Mouse (Mus musculus) stomach, postnatal 0 days (tissue): ENCODE measurements around the gene Ifnl2. TPM values are rescaled to one million over a fixed set of nuclear protein-coding genes. Genes with fewer than 3 reads are reported as not detected.
A peak's percentile ranks its signal among the peaks of the same experiment; 100 is the strongest.
"Not testable (repeated sequence)": the region's sequence is repeated elsewhere in the genome, so short reads cannot be mapped to it uniquely, and the experiment has no call there.

Source experiments
- ATAC-seq: fragments of 200-750 bp; cut with Nextera tagmentation; 2 replicates; pipeline ENCODE4 v1.8.0; 2017; ENCODE audit not compliant: low FRiP score, low TSS enrichment
- DNase-seq: peaks from one replicate; pipeline ENCODE4 v3.0.0-alpha.2; 2016; ENCODE audit warnings: low spot score
- H3K27ac ChIP-seq: fragments of 300-500 bp; sonication (generic); replicated peaks from 2 replicates; pipeline ENCODE4 v1.5.1; 2014; ENCODE audit warnings: mild to moderate bottlenecking, control low read depth
- H3K27me3 ChIP-seq: fragments of 300-500 bp; sonication (generic); 2 replicates; pipeline ENCODE4 v1.6.1; 2014; ENCODE audit warnings: low read length; ENCODE audit not compliant: control insufficient read depth, insufficient read depth
- H3K36me3 ChIP-seq: fragments of 300-500 bp; sonication (generic); 2 replicates; pipeline ENCODE4 v1.6.1; 2014; ENCODE audit warnings: low read length, mixed read lengths; ENCODE audit not compliant: control insufficient read depth, insufficient read depth
- H3K4me1 ChIP-seq: fragments of 300-500 bp; sonication (generic); replicated peaks from 2 replicates; pipeline ENCODE4 v1.6.1; 2014; ENCODE audit warnings: antibody characterized with exemption; ENCODE audit not compliant: control insufficient read depth, insufficient read depth
- H3K4me2 ChIP-seq: fragments of 300-500 bp; sonication (generic); replicated peaks from 2 replicates; pipeline ENCODE4 v1.6.1; 2014; ENCODE audit warnings: low read depth, mild to moderate bottlenecking, control low read depth, moderate library complexity
- H3K4me3 ChIP-seq: fragments of 300-500 bp; sonication (generic); 2 replicates; pipeline ENCODE4 v1.5.1; 2014; ENCODE audit warnings: low read depth, low read length, control low read depth
- H3K9ac ChIP-seq: fragments of 300-500 bp; sonication (generic); 2 replicates; pipeline ENCODE4 v1.6.1; 2014; ENCODE audit warnings: mild to moderate bottlenecking, low read length, control low read depth, mixed read lengths
- H3K9me3 ChIP-seq: fragments of 300-500 bp; sonication (generic); 2 replicates; pipeline ENCODE4 v1.6.1; 2016; ENCODE audit warnings: low read length; ENCODE audit not compliant: control insufficient read depth
- CTCF ChIP-seq: IDR thresholded peaks from 2 replicates; pipeline ENCODE4 v1.5.1; 2016; ENCODE audit warnings: antibody characterized with exemption, low read depth, mild to moderate bottlenecking, moderate library complexity
- EP300 ChIP-seq: optimal IDR thresholded peaks from 2 replicates; pipeline ENCODE3; 2016; ENCODE audit warnings: antibody characterized with exemption
- WGBS: fragments of 180-500 bp; shearing (Covaris S2); extraction: QIAGEN DNeasy Blood & Tissue Kit; methylation state at CpG from one replicate; pipeline ENCODE4 v1.1.7; 2014; 5-methylcytosine and 5-hydroxymethylcytosine counted together
- polyA plus RNA-seq: library from polyadenylated mRNA; unstranded; fragments of >200 nt; fragmentation: Nextera tagmentation; extraction: Ambion mirVana; gene quantifications from 2 replicates; pipeline ENCODE4 v1.2.1, GENCODE M21; 2015

Gene Ifnl2
- polyA plus RNA-seq, 1 experiment from 2014 or later, result not detected

GRCm38 (mm10) chr7:28511441-28511840, 1.2 kb upstream of the Ifnl2 start:
- TF ChIP-seq EP300 (no peak), CTCF (no peak)
- ATAC-seq (no peak), DNase-seq (no peak)
- H3K36me3 ChIP-seq, result no peaks in the 10 kb centered on the region
- no peaks in the 10 kb centered on the region for H3K27me3 ChIP-seq
- WGBS, result 69% methylated on average over 8 of the region's 8 CpGs
- H3K4me2 ChIP-seq, result no peak overlapping the region
- no peak overlapping the region for H3K4me3 ChIP-seq
- H3K9me3 ChIP-seq, result no peaks in the 10 kb centered on the region
- no peak overlapping the region for H3K27ac ChIP-seq
- H3K9ac ChIP-seq, result no peak overlapping the region
- no peaks in the 10 kb centered on the region for H3K4me1 ChIP-seq

- not testable (repeated sequence) for H3K4me3 ChIP-seq, H3K36me3 ChIP-seq, H3K4me1 ChIP-seq, H3K9me3 ChIP-seq, H3K27me3 ChIP-seq, H3K4me2 ChIP-seq, DNase-seq, H3K27ac ChIP-seq, H3K9ac ChIP-seq
- WGBS, result 94% methylated on average over 2 of the region's 2 CpGs
- ATAC-seq, result 0 out of 2 replicates have a peak, but pooled peaks have one; percentile 24
Observed at GRCm38 (mm10) chr7:28509121-28509520, 1.1 kb downstream of the Ifnl2 start.

GRCm38 (mm10) chr7:28505585-28505984, 4.7 kb downstream of the Ifnl2 start:
- H3K4me3 ChIP-seq, result no peak overlapping the region
- ATAC-seq (no peak), DNase-seq (peak; percentile 51)
- no peak overlapping the region for H3K9ac ChIP-seq
- no peaks in the 10 kb centered on the region for H3K4me1 ChIP-seq
- 1% methylated on average over 5 of the region's 5 CpGs for WGBS
- no peak overlapping the region for H3K4me2 ChIP-seq
- no peak for TF ChIP-seq EP300
- no peak for TF ChIP-seq CTCF
- no peaks in the 10 kb centered on the region for H3K9me3 ChIP-seq
- no peaks in the 10 kb centered on the region for H3K36me3 ChIP-seq
- no peaks in the 10 kb centered on the region for H3K27me3 ChIP-seq
- H3K27ac ChIP-seq, result no peak overlapping the region

GRCm38 (mm10) chr7:28495426-28495825, 14.8 kb downstream of the Ifnl2 start:
- no peak overlapping the region for H3K9ac ChIP-seq
- no peaks in the 10 kb centered on the region for H3K4me1 ChIP-seq
- WGBS, result 70% methylated on average over 11 of the region's 11 CpGs
- DNase-seq (no peak), ATAC-seq (no peak)
- no peak overlapping the region for H3K4me3 ChIP-seq
- no peaks in the 10 kb centered on the region for H3K27me3 ChIP-seq
- no peak for TF ChIP-seq EP300
- no peak for TF ChIP-seq CTCF
- H3K27ac ChIP-seq, result no peak overlapping the region
- H3K4me2 ChIP-seq, result no peak overlapping the region
- H3K36me3 ChIP-seq, result no peaks in the 10 kb centered on the region
- H3K9me3 ChIP-seq, result no peaks in the 10 kb centered on the region

- DNase-seq (no peak), ATAC-seq (no peak)
- no peak overlapping the region for H3K4me2 ChIP-seq
- no peak overlapping the region for H3K27ac ChIP-seq
- TF ChIP-seq EP300 (no peak), CTCF (no peak)
- no peaks in the 10 kb centered on the region for H3K36me3 ChIP-seq
- no peaks in the 10 kb centered on the region for H3K27me3 ChIP-seq
- no peaks in the 10 kb centered on the region for H3K9me3 ChIP-seq
- peaks cover 3% of the 10 kb centered on the region; the same call in 1 of the 2 replicates for H3K4me1 ChIP-seq
- no peak overlapping the region for H3K4me3 ChIP-seq
- WGBS, result 85% methylated on average over 8 of the region's 8 CpGs
- H3K9ac ChIP-seq, result no peak overlapping the region
Observed at GRCm38 (mm10) chr7:28492310-28492709, 17.9 kb downstream of the Ifnl2 start.

- DNase-seq (peak; percentile 15), ATAC-seq (no peak)
- Histone ChIP-seq H3K27me3 (no peaks in the 10 kb centered on the region), H3K9ac (no peak overlapping the region), H3K4me1 (peaks cover 3% of the 10 kb centered on the region; the same call in 1 of the 2 replicates), H3K4me3 (no peak overlapping the region), H3K36me3 (no peaks in the 10 kb centered on the region), H3K9me3 (no peaks in the 10 kb centered on the region), H3K4me2 (no peak overlapping the region), H3K27ac (no peak overlapping the region)
- 39% methylated on average over 14 of the region's 14 CpGs for WGBS
- TF ChIP-seq CTCF, result no peak
- no peak for TF ChIP-seq EP300
Observed at GRCm38 (mm10) chr7:28490903-28491302, 19.4 kb downstream of the Ifnl2 start.

- no peaks in the 10 kb centered on the region for H3K36me3 ChIP-seq
- H3K4me2 ChIP-seq, result no peak overlapping the region
- peaks cover 3% of the 10 kb centered on the region; the same call in 1 of the 2 replicates for H3K4me1 ChIP-seq
- WGBS, result 4% methylated on average over 10 of the region's 10 CpGs
- no peak overlapping the region for H3K9ac ChIP-seq
- ATAC-seq (peak; percentile 91), DNase-seq (peak; percentile 88)
- no peak overlapping the region for H3K4me3 ChIP-seq
- no peaks in the 10 kb centered on the region for H3K9me3 ChIP-seq
- H3K27me3 ChIP-seq, result no peaks in the 10 kb centered on the region
- TF ChIP-seq EP300 (no peak), CTCF (peak; percentile 83)
- H3K27ac ChIP-seq, result no peak overlapping the region
Observed at GRCm38 (mm10) chr7:28490410-28490809, 19.8 kb downstream of the Ifnl2 start.
